Mouse (Mus musculus) 3134 (cell line): ENCODE measurements around the gene Cebpz.

Experiments
- DNase-seq: peaks from one replicate; pipeline ENCODE4 v3.0.0-alpha.2; 2011; ENCODE audit warnings: low spot score; ENCODE audit not compliant: insufficient read length; ENCODE audit errors: extremely low read depth

Gene Cebpz

GRCm38 (mm10) chr17:78906892-78907291, 30.0 kb downstream of the Cebpz start, which contains the start of gene Sult6b1:
Gene Sult6b1 (minus strand): TSS chr17:78906992.
- DNase-seq: no peak

GRCm38 (mm10) chr17:78903158-78903557, 33.7 kb downstream of the Cebpz start:
- no peak for DNase-seq

GRCm38 (mm10) chr17:78895394-78895793, 41.5 kb downstream of the Cebpz start:
- no peak for DNase-seq

GRCm38 (mm10) chr17:78894991-78895390, 41.9 kb downstream of the Cebpz start:
- DNase-seq: no peak

DNA sequence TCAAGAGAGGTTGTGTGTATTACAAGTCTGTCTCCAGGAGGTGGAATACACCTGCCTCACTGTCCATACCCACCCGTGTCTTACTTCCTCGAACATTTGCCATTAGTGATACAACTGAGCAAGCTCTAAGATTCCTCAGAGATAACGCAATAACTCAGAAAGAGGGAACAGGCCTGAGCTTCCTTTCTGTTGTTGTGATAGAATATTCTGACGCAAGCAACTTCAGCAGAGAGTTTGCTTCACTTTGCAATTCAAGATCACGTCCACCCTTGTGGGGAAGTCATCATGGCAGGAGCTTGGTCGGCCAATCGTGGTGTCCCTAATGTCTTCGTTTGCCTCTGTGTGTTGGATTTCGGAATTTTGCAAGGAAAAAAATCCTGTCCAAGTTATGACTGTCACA, 45.8 kb downstream of the Cebpz start:
- DNase-seq: no peak

DNA sequence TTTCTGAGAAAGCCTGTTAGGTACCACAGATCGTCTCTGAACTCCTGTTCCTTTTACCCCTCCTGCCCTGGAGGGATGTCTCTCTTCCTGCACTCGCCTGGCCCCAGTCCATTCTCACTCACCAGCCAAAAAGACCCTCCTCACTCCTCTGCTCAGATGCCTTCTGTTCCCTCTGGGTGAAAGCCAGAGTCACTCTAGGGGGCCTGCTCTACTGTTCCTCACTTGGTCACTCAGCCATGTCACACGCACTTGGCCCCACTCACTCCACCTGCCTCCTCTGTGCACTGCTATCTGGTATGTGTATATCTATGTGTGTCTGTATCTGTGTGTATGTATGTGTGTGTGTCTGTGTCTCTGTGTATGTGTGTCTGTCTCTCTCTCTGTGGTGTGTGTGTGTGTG, 47.7 kb downstream of the Cebpz start:
- no peak for DNase-seq

DNA sequence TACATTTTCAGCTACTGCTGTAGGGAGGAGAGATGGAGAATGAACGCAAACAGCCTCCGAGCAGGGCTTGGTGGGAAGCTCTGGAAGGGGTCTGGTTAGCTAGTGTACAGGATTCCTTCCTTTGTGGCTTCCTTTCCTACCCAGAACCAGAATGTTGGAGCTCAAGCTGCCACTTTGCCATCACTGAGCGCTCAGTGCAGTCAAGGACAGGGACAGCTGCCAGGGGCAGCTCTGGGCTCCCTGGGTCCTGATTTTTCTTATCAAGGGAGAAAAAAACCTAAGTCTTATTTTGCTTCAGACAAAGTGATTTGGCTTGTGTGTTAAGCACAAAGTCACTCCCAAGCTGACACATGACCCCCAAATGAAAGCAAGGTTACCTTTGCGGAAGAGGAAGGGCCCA, 48.3 kb downstream of the Cebpz start:
- no peak for DNase-seq

- no peak for DNase-seq
These were observed 51.4 kb downstream of the Cebpz start for GRCm38 (mm10) chr17:78885286-78886065.

GRCm38 (mm10) chr17:78883291-78883690, 53.6 kb downstream of the Cebpz start:
- DNase-seq: no peak

DNA sequence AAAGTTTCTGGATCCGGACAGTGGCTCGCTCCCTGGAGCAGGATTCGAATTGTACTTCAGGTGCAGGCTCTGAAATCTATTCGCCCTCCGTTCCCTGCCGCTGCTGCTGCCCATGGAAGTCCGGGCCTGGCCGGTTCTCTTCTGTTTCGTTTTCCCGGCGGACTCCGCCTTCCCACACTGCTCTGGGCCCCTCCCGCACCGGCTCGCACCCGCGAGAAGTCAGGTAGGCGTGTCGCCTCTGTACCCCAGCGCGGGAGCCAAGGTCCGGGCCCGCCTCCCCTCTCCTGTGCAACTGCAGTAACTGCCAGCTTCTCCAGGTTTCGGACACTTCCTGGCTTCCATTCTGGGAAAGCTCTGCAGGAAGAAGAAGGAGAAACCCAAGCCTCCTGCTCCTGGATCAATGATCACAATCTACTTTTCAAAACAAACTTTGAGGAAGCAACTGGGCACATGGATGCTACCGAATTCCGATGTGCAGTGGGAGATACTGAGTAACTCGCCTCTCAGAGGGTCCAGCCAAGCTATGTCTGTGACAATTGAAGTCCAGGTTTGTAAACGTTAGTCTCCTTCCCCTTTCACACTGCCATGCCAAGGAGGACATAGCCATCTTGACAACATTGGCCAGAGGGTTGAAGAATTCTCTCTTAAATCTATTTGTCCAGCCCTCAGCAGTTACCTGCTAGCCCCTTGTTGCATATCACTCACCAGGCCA, 54.3 kb downstream of the Cebpz start, which contains the start of gene Eif2ak2:
Eif2ak2 (minus strand) TSS at position 173 of the 712 bp plus-strand sequence.
- DNase-seq: peak; percentile 92

- DNase-seq: no peak
These were observed 55.0 kb downstream of the Cebpz start for GRCm38 (mm10) chr17:78881878-78882304.

DNA sequence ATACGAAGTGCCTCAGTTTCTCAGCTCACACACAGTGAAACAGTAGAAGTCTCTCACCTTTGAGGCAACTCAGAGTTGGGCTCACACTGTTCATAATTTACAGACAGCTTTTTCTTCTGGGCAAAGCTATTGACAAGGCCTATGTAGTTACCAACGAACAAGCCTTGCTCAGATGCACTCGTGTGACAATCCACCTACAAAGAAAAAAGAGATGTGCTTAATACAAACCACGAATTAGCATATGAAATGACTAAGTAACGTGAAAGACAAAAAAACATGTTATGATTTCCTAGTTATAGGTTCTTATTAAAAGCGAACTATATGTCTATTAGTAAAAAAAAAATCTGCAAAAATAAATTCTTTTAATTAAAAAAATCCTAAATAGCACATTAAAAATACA, 63.0 kb downstream of the Cebpz start:
- DNase-seq: no peak
